Mouse (Mus musculus) gastrocnemius, adult 8-10 months (tissue): ENCODE data around the gene Bicd2. TPM values are rescaled to one million over a fixed set of nuclear protein-coding genes. Genes with fewer than 3 reads are reported as not detected.
"Not testable (repeated sequence)": the region's sequence is repeated elsewhere in the genome, so short reads cannot be mapped to it uniquely, and the experiment has no call there.

Experiments used
- DNase-seq, 2 experiments: peaks; one replicate each; pipeline ENCODE4 v3.0.0; 2022; ENCODE audit warnings: low spot score in 2 of 2
- total RNA-seq, 4 experiments: library from RNA; stranded (reverse); gene quantifications; 2 replicates each; pipeline ENCODE4 v1.2.4; 2022

Gene Bicd2
- total RNA-seq, 4 experiments from 2014 or later, result 21.6 to 26.7 (median 24.6) TPM

GRCm38 (mm10) chr13:49358184-49358583, 16.8 kb downstream of the Bicd2 start:
- no peak for DNase-seq

DNA sequence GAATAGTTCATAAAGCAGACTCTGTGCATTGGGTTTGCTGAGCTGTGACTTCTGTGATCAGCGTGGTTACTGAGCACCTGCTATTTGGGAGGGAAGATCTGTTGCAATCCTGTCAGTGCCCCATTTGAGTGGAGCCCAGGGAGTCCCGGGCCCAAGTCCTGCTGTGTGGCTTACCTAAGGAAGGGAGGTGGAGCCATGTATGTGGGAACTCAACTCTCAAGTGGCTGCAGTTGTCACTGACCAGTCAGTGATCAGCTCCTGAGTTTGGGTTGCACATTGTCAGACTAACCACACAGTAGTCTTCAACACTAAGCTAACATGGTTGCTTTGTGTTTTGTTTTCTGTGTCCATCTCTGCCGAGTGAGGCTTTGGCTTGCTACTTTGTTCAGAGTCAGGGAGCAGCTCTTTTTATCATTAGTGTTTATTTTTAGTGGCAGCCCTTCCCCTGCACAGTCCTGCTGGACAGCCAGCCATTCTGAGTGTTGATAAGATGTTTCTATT, 19.6 kb downstream of the Bicd2 start:
- DNase-seq, result no peak

GRCm38 (mm10) chr13:49362364-49362763, 21.0 kb downstream of the Bicd2 start:
- no peak for DNase-seq

- no peak for DNase-seq
Measured at GRCm38 (mm10) chr13:49362804-49363203, 21.4 kb downstream of the Bicd2 start.

- peak; percentile 80 to 84 for DNase-seq
Measured at GRCm38 (mm10) chr13:49364716-49365115, 23.3 kb downstream of the Bicd2 start.

DNA sequence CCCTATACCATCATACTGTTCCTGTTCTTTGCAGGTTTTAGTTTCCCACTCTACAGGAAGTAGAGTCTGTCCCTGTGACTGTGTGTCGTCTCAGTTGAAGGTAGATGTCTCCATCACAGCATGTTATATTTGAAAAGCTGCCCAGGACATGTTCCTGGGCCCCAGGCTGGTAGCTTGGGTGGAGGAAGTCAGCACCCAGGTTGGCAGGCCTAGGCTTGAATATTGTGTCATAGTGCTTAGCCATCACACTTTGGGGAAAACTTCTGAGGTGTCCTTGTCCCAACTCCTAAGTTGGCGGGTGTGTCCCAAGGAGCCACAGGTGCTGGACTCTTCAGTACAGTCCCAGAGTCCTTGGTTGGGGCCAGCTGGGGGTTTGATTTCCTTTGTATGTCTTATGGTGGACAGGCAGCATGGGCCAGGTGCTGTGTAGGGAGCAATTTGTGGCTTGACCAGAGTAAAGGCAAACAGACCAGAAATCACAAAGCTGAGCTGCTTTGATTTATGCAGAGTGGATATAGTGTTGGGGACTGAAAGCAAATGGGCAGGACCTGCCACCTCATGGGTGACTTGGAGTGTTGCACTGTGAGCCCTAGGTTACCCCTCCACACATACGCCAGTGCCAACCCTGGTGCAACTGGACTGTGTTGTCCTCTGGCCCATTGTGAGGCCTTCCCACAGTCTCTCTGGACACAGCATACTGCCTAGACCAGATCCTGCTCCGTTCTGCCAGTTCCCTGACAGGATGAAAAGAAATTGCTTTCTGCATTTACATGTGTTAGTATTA, 26.5 kb downstream of the Bicd2 start:
- no peak for DNase-seq

DNA sequence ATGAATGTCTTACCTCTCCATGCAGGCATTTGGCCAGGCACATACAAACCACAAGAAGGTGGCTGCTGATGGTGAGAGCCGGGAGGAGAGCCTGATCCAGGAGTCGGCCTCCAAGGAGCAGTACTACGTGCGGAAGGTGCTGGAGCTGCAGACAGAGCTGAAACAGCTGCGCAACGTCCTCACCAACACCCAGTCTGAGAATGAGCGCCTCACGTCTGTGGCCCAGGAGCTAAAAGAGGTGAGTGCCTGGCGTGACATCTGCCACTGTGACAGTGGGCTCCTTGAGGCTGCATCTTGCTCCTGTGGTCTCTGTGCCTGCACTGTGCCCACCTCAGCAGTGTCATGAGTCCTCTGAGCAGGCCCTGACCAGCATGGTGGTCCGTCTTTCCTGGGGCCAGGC, 28.0 kb downstream of the Bicd2 start:
- no peak for DNase-seq

DNA sequence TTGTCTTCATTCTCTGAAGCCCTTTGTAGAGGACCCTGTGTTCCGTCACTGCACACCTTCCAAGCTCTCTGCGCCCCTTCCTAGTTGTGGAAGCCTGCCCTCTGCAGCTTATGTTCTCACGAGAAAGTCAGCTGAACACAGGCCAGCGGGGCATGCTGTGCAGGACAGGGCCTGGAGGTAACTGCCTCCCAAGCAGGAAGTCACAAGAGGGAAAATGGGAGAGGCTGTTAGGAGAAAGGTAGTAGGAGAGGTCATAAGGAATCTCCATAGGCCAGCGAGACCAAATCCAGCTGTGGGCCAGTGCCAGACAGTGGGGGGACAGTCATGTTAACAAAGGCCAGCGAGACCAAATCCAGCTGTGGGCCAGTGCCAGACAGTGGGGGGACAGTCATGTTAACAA, 28.8 kb downstream of the Bicd2 start:
- DNase-seq, result not testable (repeated sequence)

DNA sequence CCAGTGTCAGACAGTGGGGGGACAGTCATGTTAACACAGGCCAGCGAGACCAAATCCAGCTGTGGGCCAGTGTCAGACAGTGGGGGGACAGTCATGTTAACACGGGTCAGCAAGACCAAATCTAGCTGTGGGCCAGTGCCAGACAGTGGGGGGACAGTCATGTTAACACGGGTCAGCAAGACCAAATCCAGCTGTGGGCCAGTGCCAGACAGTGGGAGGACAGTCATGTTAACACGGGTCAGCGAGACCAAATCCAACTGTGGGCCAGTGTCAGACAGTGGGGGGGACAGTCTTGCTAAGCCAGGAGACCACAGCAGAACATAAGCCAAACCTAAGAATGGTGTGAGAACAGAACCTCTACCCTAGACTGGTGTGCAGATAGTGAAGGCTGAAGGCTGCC, 29.5 kb downstream of the Bicd2 start:
- DNase-seq, result not testable (repeated sequence)

DNA sequence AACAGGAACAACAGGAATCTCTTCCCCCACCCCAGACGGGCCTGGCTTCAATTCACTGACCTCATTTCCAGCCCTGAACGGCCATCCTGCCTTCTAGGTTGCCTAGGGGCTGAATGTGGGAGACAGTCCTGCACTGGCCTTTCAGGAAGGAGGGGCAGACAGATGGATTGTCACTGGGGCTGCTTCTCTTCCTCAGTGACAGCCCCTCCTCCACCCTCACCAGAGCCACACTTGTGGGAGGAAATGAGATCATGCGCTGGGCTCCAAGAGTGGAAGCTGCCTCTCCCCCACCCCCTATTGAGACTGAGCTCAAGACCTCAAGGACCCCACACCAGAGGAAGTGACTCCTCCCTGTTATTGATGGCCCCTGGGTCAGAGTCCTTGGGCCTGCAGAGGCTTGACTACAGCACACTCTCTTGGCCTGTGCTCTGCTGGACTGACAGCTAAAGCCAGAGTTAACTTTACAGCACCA, 30.1 kb downstream of the Bicd2 start:
- no peak for DNase-seq

- DNase-seq, result peak; percentile 49 to 59
Measured at GRCm38 (mm10) chr13:49372370-49373060, 31.1 kb downstream of the Bicd2 start.

- DNase-seq, result no peak
Measured at GRCm38 (mm10) chr13:49374304-49374703, 32.9 kb downstream of the Bicd2 start.

DNA sequence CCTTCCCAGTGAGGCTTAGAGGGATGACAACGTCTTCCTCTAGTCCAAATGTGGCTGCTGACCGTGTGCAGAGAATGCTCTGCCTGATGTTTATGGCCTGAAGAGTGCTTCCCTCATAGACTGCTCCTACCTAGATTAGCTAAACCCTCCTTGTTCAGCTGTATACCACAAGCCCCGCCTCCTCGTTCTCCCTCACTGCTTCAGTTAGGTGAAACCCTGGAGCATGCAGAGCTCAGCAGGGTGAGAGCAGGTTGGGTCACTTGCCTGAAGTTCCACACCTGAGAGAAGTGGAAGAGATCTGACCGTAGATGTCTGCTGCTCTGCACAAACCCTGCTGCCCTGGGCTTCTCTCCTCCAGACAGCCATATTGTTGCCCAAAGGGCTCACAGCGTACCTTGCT, 33.3 kb downstream of the Bicd2 start:
- DNase-seq, result no peak

DNA sequence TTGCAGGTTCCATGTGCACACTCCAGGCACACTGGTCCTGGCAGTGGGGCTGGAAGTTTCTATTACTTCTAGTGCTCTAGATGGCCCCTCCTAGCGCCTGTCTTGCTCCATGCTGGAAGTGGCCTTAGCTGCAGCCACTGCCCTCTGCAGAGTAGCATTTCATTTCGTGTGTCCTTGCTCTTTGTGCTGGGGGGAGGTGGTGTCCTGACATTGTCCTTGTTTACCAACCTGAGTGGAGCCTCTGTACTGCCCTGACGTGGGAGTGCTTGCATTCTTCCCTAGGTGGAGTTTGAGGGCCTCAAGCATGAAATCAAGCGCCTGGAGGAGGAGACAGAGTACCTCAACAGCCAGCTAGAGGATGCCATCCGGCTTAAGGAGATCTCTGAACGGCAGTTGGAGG, 36.2 kb downstream of the Bicd2 start:
- DNase-seq, result no peak

DNA sequence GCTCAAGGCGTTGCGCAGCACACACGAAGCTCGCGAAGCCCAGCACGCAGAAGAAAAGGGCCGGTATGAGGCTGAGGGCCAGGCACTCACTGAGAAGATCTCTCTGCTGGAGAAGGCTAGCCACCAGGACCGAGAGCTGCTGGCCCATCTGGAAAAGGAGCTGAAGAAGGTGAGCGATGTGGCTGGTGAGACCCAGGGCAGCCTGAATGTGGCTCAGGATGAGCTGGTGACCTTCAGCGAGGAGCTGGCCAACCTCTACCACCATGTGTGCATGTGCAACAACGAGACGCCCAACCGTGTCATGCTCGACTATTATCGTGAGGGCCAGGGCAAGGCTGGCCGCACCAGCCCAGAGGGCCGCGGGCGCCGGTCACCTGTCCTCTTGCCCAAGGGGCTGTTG, 37.9 kb downstream of the Bicd2 start:
- DNase-seq, result no peak

GRCm38 (mm10) chr13:49381230-49381629, 39.8 kb downstream of the Bicd2 start:
- peak; percentile 77 to 83 for DNase-seq

DNA sequence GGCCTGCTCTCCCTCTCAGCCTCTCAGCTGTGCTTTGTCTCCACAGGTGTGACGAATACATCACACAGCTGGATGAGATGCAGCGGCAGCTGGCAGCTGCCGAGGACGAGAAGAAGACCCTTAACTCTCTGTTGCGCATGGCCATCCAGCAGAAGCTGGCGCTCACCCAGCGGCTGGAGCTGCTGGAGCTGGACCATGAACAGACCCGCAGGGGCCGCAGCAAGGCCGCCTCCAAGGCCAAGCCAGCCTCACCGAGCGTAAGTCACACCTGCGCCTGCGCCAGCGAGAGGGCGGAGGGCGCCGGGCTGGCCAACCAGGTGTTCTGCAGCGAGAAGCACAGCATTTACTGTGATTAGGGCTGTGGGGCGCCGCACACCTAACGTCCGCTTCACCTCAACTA, 41.6 kb downstream of the Bicd2 start:
- no peak for DNase-seq

GRCm38 (mm10) chr13:49384751-49385463, 43.5 kb downstream of the Bicd2 start:
- DNase-seq, result no peak

- DNase-seq, result no peak
Measured at GRCm38 (mm10) chr13:49391374-49391773, 50.0 kb downstream of the Bicd2 start.

GRCm38 (mm10) chr13:49393579-49393978, 52.2 kb downstream of the Bicd2 start:
- no peak for DNase-seq

DNA sequence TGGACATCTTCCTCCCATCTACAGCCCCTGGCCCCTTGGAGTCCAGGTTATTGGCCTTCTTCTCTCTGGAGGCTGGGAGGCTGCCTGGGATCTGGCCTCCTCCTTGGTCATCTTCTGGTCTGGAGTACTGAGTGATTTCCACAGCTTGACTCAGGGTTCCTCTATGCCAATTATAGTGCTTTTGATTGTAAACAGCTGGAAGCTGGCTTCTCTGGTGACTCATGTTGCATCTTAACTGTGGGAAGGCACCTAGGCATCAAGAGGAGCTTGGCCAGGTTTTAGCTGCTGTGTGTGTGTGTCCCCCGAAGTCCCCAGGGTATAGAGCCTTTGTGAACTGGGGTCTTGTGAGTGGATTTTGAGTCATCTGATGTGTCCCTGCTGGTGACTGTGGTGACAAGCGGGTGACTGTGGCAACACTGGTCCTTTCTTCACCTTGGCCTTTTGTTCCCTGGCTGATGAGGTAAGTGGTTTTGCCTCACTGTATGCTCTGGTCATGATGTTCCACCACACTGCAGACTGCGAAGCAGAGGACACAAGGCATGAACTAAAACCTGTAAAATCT, 53.6 kb downstream of the Bicd2 start:
- no peak for DNase-seq

DNA sequence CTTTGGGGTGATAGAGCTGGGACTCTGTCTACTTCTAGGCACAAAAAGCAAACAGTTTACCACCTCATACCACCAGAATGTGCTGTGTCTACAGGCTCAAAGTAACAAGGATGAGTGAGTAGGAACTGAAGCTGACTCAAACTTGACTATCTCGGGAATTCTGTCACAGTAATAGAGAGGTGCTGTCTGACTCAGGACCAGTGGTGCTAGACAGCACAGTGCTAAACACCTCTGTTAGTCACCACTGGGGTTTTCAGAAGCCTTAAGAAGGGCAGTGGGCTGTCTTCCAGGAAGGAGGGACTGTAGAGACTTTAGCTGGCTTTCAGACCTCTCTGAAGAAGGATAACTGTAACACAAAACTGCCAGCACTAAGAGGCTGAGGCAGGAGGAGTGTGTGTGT, 55.4 kb downstream of the Bicd2 start:
- DNase-seq, result no peak
